Comparison of ENCODE assay signal across 8 mouse cellular contexts in genomic region chr6:42349426-42350020, GRCm38 (mm10). TPM values are rescaled to one million over a fixed set of nuclear protein-coding genes. Genes with fewer than 3 reads are reported as not detected.
DNase-seq lines count a peak whose midpoint lies in the region; ATAC-seq lines count a peak whose summit lies in the region.

Zyx (plus strand) TSS chr6:42349630.

- peak; percentile 92 for ATAC-seq in heart, embryonic 14.5 days (ENCODE audit: insufficient number of reproducible peaks, insufficient read depth, low FRiP score, low read depth)
- peak; percentile 89 for ATAC-seq in liver, embryonic 13.5 days (ENCODE audit: low read depth)
- peak; percentile 94 for ATAC-seq in stomach, embryonic 16.5 days (ENCODE audit: insufficient read depth, low FRiP score)

- peak within 1 kb of the TSS; percentile 96 for H3K4me2 ChIP-seq in heart, embryonic 14.5 days (ENCODE audit: low read length)
- H3K4me2 ChIP-seq in liver, embryonic 13.5 days = peak within 1 kb of the TSS; percentile 85
- H3K4me2 ChIP-seq in stomach, embryonic 16.5 days (ENCODE audit: low read depth, low read length) = peak within 1 kb of the TSS; percentile 95

- peak; percentile 90 for DNase-seq in CD4-positive helper T cell, adult 2 months (ENCODE audit: low read depth, low spot score)
- DNase-seq in brain, embryonic 18.5 days (ENCODE audit: low read depth, low spot score) = peak; percentile 66
- DNase-seq in fibroblast of lung, adult 2 months (ENCODE audit: low read depth) = peak; percentile 96
- peak; percentile 95 for DNase-seq in kidney, postnatal 14 days
- peak; percentile 76 for DNase-seq in liver, embryonic 13.5 days
- DNase-seq in neural tube, embryonic 10.5 days (ENCODE audit: extremely low spot score, low spot score) = peak; percentile 90

- peaks cover 30% of the 10 kb centered on the region for H3K36me3 ChIP-seq in heart, embryonic 14.5 days (ENCODE audit: control insufficient read depth, insufficient read depth, low read length)
- peaks cover 11% of the 10 kb centered on the region; the same call in 1 of the 2 replicates for H3K36me3 ChIP-seq in liver, embryonic 13.5 days
- H3K36me3 ChIP-seq in stomach, embryonic 16.5 days (ENCODE audit: control insufficient read depth, insufficient read depth, low read length) = peaks cover 9% of the 10 kb centered on the region; the same call in 1 of the 2 replicates

- peak within 1 kb of the TSS; percentile 98 for H3K9ac ChIP-seq in heart, embryonic 14.5 days (ENCODE audit: low read length)
- H3K9ac ChIP-seq in liver, embryonic 13.5 days = peak within 1 kb of the TSS; percentile 74
- H3K9ac ChIP-seq in stomach, embryonic 16.5 days (ENCODE audit: low read length) = peak within 1 kb of the TSS; percentile 96

- under 1% methylated on average over 26 of the region's 36 CpGs for WGBS in heart, embryonic 14.5 days
- WGBS in liver, embryonic 13.5 days (ENCODE audit: insufficient replicate concordance) = 0% methylated on average over 30 of the region's 36 CpGs
- 0% methylated on average over 23 of the region's 36 CpGs for WGBS in stomach, embryonic 16.5 days

- no peaks in the 10 kb centered on the region for H3K27me3 ChIP-seq in heart, embryonic 14.5 days (ENCODE audit: control insufficient read depth, insufficient read depth, low read length)
- H3K27me3 ChIP-seq in liver, embryonic 13.5 days = no peaks in the 10 kb centered on the region
- no peaks in the 10 kb centered on the region for H3K27me3 ChIP-seq in stomach, embryonic 16.5 days (ENCODE audit: control insufficient read depth, insufficient read depth, low read length)

- H3K4me3 ChIP-seq in heart, embryonic 14.5 days (ENCODE audit: control insufficient read depth in 1 of 2, insufficient read depth in 1 of 2, low read depth in 1 of 2, low read length in 2 of 2) = peak within 1 kb of the TSS; percentile 73 to 98
- peak within 1 kb of the TSS; percentile 70 for H3K4me3 ChIP-seq in liver, embryonic 13.5 days (replicated peaks)
- H3K4me3 ChIP-seq in stomach, embryonic 16.5 days (replicated peaks; ENCODE audit: low read length) = peak within 1 kb of the TSS; percentile 83

- H3K4me1 ChIP-seq in heart, embryonic 14.5 days (ENCODE audit: control insufficient read depth in 2 of 2, insufficient read depth in 2 of 2, low read length in 2 of 2) = peaks cover 29 to 44% of the 10 kb centered on the region in 2 experiments
- H3K4me1 ChIP-seq in liver, embryonic 13.5 days (replicated peaks) = peaks cover 52% of the 10 kb centered on the region
- H3K4me1 ChIP-seq in stomach, embryonic 16.5 days (ENCODE audit: control insufficient read depth, insufficient read depth, low read length) = peaks cover 41% of the 10 kb centered on the region

- H3K9me3 ChIP-seq in heart, embryonic 14.5 days (ENCODE audit: control insufficient read depth, low read length) = no peaks in the 10 kb centered on the region
- no peaks in the 10 kb centered on the region for H3K9me3 ChIP-seq in liver, embryonic 13.5 days (replicated peaks)
- no peaks in the 10 kb centered on the region for H3K9me3 ChIP-seq in stomach, embryonic 16.5 days (replicated peaks; ENCODE audit: control insufficient read depth, low read length)

- H3K27ac ChIP-seq in heart, embryonic 14.5 days (replicated peaks in 1 of 2; ENCODE audit: control insufficient read depth in 1 of 2, insufficient read depth in 1 of 2, low read depth in 2 of 2, low read length in 2 of 2) = peak within 1 kb of the TSS; percentile 99
- H3K27ac ChIP-seq in liver, embryonic 13.5 days = peak within 1 kb of the TSS; percentile 85
- peak within 1 kb of the TSS; percentile 97 for H3K27ac ChIP-seq in stomach, embryonic 16.5 days (ENCODE audit: low read length)

RNA-seq across cellular contexts. Expression of gene Zyx, which starts in this region (rescaled TPM):
- polyA plus RNA-seq in heart, embryonic 14.5 days (2014; fragmentation: Nextera tagmentation; extraction: Ambion mirVana) = 167 and 173 TPM in 2 replicates
- 36.5 and 39.7 TPM in 2 replicates for polyA plus RNA-seq in liver, embryonic 13.5 days (2015; fragmentation: Nextera tagmentation; extraction: Ambion mirVana)
- polyA plus RNA-seq in stomach, embryonic 16.5 days (2015; fragmentation: Nextera tagmentation; extraction: Ambion mirVana) = 99.0 and 107 TPM in 2 replicates

Comparison
In these comparisons a context has a peak if more than half of its experiments do, and no peak if none do; other contexts are left out.
1. Peak in every context shown above with its lines: DNase-seq, ATAC-seq, H3K4me3 ChIP-seq and H3K27ac ChIP-seq.